Mouse (Mus musculus) megakaryocyte, embryonic 14.5 days (primary cell): Measurements from ENCODE around the gene Evpl.

Source experiments
- FLI1 ChIP-seq: IDR thresholded peaks from 2 replicates; pipeline ENCODE4 v1.6.1; 2012; ENCODE audit warnings: low read length, inconsistent platforms, mixed read lengths
- GATA1 ChIP-seq: IDR thresholded peaks from 3 replicates; pipeline ENCODE4 v1.6.1; 2012; ENCODE audit warnings: mixed read lengths, low read length, inconsistent platforms, borderline replicate concordance

DNA sequence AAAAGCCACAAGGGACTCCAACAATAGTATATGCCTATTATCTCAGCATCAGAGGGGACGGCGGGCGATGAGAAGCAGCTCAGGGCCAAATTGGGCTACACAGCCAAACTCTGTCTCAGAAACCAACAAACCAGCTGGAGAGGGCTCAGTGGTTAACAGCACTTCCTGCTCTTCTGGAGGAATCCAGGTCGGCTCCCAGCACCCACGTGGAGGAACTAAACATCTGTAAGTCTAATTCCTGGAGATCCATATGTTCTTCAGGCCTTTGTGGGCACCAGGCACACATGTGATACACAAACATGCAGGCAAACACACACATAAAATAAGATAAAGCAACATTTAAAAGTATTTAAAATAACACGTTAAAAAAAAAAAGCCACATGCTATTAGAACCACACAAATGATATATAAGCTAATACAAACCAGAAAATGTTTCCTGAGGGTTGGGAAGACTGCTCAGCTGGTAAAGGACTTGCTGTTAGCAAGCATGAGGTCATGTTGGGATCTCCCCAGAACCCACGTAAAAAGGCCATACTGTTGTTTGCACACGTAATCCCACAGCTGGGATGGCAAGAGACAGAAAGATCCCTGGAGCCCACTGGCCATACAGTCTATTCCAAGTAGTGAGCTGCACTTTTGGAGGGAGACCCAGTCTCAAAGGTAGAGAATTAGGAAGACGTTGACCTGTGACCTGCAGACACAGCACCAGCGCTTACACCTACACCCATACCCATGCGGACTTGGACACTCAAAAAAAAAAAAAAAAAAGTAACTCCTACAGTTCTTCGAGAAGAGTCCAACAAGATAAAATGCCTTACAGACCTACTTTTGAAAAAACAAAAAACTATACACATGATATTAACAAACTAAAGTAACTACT is 35.0 kb upstream of the Evpl start:
- TF ChIP-seq GATA1 = no peak
- no peak for TF ChIP-seq FLI1
